Mouse (Mus musculus): Measurements from ENCODE around the gene Pmpca. TPM values are rescaled to one million over a fixed set of nuclear protein-coding genes. Genes with fewer than 3 reads are reported as not detected.
A peak's percentile ranks its signal among the peaks of the same experiment; 100 is the strongest.

The Pmpca gene
- polyA plus RNA-seq, 1 experiment from 2014 or later = 46.4 TPM

- no peaks in the 10 kb centered on the region for H3K27me3 ChIP-seq (replicated peaks; ENCODE audit: control insufficient read depth, insufficient read depth, low read length)
- TF ChIP-seq CTCF (IDR thresholded peaks at IDR 0.05; ENCODE audit: low read depth) = no peak
- H3K9ac ChIP-seq (ENCODE audit: low read depth, low read length) = no peak overlapping the region
- no peak for ATAC-seq
- H3K36me3 ChIP-seq (ENCODE audit: control insufficient read depth, insufficient read depth) = peaks cover 52% of the 10 kb centered on the region
- no peaks in the 10 kb centered on the region for H3K9me3 ChIP-seq (ENCODE audit: control insufficient read depth)
- WGBS = 79% methylated on average over 5 of the region's 5 CpGs
- no peak overlapping the region for H3K27ac ChIP-seq (ENCODE audit: low read depth, low read length)
- H3K4me3 ChIP-seq (ENCODE audit: low read depth, low read length) = no peak overlapping the region
- H3K4me1 ChIP-seq (replicated peaks; ENCODE audit: control insufficient read depth, insufficient read depth, low read length) = peaks cover 7% of the 10 kb centered on the region
- no peak overlapping the region for H3K4me2 ChIP-seq (replicated peaks; ENCODE audit: low read depth)
Observed at GRCm38 (mm10) chr2:26441688-26442087, 52.5 kb downstream of the Pmpca start.

GRCm38 (mm10) chr2:26442843-26443242, 53.7 kb downstream of the Pmpca start:
- H3K36me3 ChIP-seq (ENCODE audit: control insufficient read depth, insufficient read depth) = peaks cover 43% of the 10 kb centered on the region
- peaks cover 10% of the 10 kb centered on the region for H3K4me1 ChIP-seq (replicated peaks; ENCODE audit: control insufficient read depth, insufficient read depth, low read length)
- no peaks in the 10 kb centered on the region for H3K9me3 ChIP-seq (ENCODE audit: control insufficient read depth)
- TF ChIP-seq CTCF (IDR thresholded peaks at IDR 0.05; ENCODE audit: low read depth) = no peak
- no peak overlapping the region for H3K27ac ChIP-seq (ENCODE audit: low read depth, low read length)
- no peak overlapping the region for H3K4me3 ChIP-seq (ENCODE audit: low read depth, low read length)
- H3K4me2 ChIP-seq (replicated peaks; ENCODE audit: low read depth) = no peak overlapping the region
- WGBS = 94% methylated on average over 1 of the region's 1 CpGs
- no peak overlapping the region for H3K9ac ChIP-seq (ENCODE audit: low read depth, low read length)
- no peaks in the 10 kb centered on the region for H3K27me3 ChIP-seq (replicated peaks; ENCODE audit: control insufficient read depth, insufficient read depth, low read length)
- no peak for ATAC-seq

GRCm38 (mm10) chr2:26443876-26444275, 54.7 kb downstream of the Pmpca start:
- Histone ChIP-seq H3K9ac (ENCODE audit: low read depth, low read length) (peak overlapping the region; percentile 91), H3K27ac (ENCODE audit: low read depth, low read length) (0 out of 2 replicates have a peak overlapping the region, but pooled peaks have one; percentile 96), H3K4me2 (replicated peaks; ENCODE audit: low read depth) (peak overlapping the region; percentile 75), H3K27me3 (replicated peaks; ENCODE audit: control insufficient read depth, insufficient read depth, low read length) (no peaks in the 10 kb centered on the region), H3K4me3 (ENCODE audit: low read depth, low read length) (peak overlapping the region; percentile 93), H3K4me1 (replicated peaks; ENCODE audit: control insufficient read depth, insufficient read depth, low read length) (peaks cover 10% of the 10 kb centered on the region), H3K9me3 (ENCODE audit: control insufficient read depth) (no peaks in the 10 kb centered on the region), H3K36me3 (ENCODE audit: control insufficient read depth, insufficient read depth) (peaks cover 33% of the 10 kb centered on the region)
- WGBS = 14% methylated on average over 3 of the region's 3 CpGs
- TF ChIP-seq CTCF (IDR thresholded peaks at IDR 0.05; ENCODE audit: low read depth) = no peak
- ATAC-seq = no peak

DNA sequence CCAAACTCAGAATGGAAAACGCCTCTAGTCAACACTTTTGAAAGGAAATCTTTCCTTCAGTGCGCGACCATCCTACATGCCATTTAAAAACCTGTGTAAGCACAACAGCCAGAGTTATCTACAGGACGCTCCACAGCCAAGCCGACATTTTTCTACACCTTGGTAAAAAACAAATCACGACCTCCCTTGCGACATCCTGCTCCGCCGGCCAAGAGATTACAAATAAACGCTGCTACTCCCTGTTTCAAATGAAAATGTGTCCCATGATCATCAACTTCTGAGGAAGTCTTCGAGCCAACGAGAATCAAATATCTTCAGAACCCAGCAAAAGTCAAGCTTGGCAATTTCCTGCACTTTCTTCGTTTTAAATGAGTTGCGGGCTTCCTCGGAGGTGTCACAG, 55.2 kb downstream of the Pmpca start:
- whole genome bisulfite sequencing = under 1% methylated on average over 15 of the region's 15 CpGs
- TF ChIP-seq CTCF (IDR thresholded peaks at IDR 0.05; ENCODE audit: low read depth) = no peak
- no peak for ATAC-seq

GRCm38 (mm10) chr2:26444946-26445665, 56.0 kb downstream of the Pmpca start, which contains the start of gene Sec16a:
Sec16a (minus strand) TSS chr2:26445216.
- Histone ChIP-seq H3K4me2 (replicated peaks; ENCODE audit: low read depth) (peak within 1 kb of the TSS; percentile 89), H3K27ac (ENCODE audit: low read depth, low read length) (peak within 1 kb of the TSS; percentile 96), H3K9ac (ENCODE audit: low read depth, low read length) (peak within 1 kb of the TSS; percentile 91), H3K4me1 (replicated peaks; ENCODE audit: control insufficient read depth, insufficient read depth, low read length) (peaks cover 10% of the 10 kb centered on the region), H3K9me3 (ENCODE audit: control insufficient read depth) (no peaks in the 10 kb centered on the region), H3K4me3 (ENCODE audit: low read depth, low read length) (peak within 1 kb of the TSS; percentile 93), H3K36me3 (ENCODE audit: control insufficient read depth, insufficient read depth) (peaks cover 23% of the 10 kb centered on the region), H3K27me3 (replicated peaks; ENCODE audit: control insufficient read depth, insufficient read depth, low read length) (no peaks in the 10 kb centered on the region)
- under 1% methylated on average over 61 of the region's 61 CpGs for WGBS
- peak; percentile 90 for ATAC-seq
- peak; percentile 44 for TF ChIP-seq CTCF (IDR thresholded peaks at IDR 0.05; ENCODE audit: low read depth)

More for the DNA sequence above, 55.2 kb downstream of the Pmpca start:
- H3K27me3 ChIP-seq (replicated peaks; ENCODE audit: control insufficient read depth, insufficient read depth, low read length) = no peaks in the 10 kb centered on the region
- no peaks in the 10 kb centered on the region for H3K9me3 ChIP-seq (ENCODE audit: control insufficient read depth)
- H3K27ac ChIP-seq (ENCODE audit: low read depth, low read length) = peak overlapping the region; percentile 96
- peak overlapping the region; percentile 75 for H3K4me2 ChIP-seq (replicated peaks; ENCODE audit: low read depth)
- H3K4me3 ChIP-seq (ENCODE audit: low read depth, low read length) = peak overlapping the region; percentile 93
- peak overlapping the region; percentile 91 for H3K9ac ChIP-seq (ENCODE audit: low read depth, low read length)
- H3K4me1 ChIP-seq (replicated peaks; ENCODE audit: control insufficient read depth, insufficient read depth, low read length) = peaks cover 10% of the 10 kb centered on the region
- H3K36me3 ChIP-seq (ENCODE audit: control insufficient read depth, insufficient read depth) = peaks cover 28% of the 10 kb centered on the region

DNA sequence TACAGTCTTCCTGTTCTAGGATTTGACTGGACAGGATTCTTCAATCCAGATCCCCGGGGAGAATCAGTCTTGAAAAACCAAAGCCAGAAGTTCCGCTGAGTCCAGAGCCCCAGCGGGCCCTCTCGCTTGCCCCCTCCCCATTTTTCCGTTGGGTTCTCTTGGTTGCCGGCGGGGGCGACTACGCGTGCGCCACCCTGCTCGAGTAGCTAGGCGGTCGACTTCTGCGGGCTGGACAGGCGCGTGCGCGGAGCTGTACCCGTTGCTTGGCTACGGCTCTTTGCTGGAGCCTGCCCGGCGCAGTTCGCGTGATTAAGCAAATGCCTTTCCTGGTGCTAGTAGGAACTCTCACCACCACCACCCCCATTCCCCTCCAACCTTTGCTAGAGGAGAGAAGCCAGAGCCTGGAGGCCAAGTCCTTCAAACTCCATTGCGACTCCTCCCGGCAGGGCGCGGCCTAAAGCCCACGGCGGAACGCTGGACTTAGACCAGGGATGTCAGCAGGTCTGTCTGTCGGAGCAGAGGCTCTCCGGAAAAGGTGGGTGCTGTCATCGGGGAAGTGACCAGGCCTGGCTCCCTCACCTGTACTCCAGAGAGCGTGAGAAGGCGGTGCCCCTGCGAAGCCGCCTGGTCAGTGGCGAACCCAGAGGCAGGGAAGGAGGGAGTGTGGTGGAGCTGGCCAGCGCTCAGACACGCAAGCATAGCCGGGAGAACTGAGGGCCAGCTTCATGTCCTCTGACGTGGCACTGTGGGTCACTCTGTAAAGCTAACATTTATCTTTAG, 56.7 kb downstream of the Pmpca start:
- peak; percentile 46; the same call in 1 of the 2 replicates for TF ChIP-seq CTCF (IDR thresholded peaks at IDR 0.05; ENCODE audit: low read depth)
- under 1% methylated on average over 44 of the region's 44 CpGs for WGBS
- Histone ChIP-seq H3K9ac (ENCODE audit: low read depth, low read length) (peak overlapping the region; percentile 45), H3K27me3 (replicated peaks; ENCODE audit: control insufficient read depth, insufficient read depth, low read length) (no peaks in the 10 kb centered on the region), H3K36me3 (ENCODE audit: control insufficient read depth, insufficient read depth) (peaks cover 17% of the 10 kb centered on the region), H3K4me3 (ENCODE audit: low read depth, low read length) (peak overlapping the region; percentile 93), H3K9me3 (ENCODE audit: control insufficient read depth) (no peaks in the 10 kb centered on the region), H3K27ac (ENCODE audit: low read depth, low read length) (peak overlapping the region; percentile 96), H3K4me2 (replicated peaks; ENCODE audit: low read depth) (peak overlapping the region; percentile 89), H3K4me1 (replicated peaks; ENCODE audit: control insufficient read depth, insufficient read depth, low read length) (peaks cover 10% of the 10 kb centered on the region)
- ATAC-seq = peak; percentile 83
